Comparison of ENCODE assay signal across 38 mouse cellular contexts in genomic region chr19:4139446-4139845, GRCm38 (mm10). TPM values are rescaled to one million over a fixed set of nuclear protein-coding genes. Genes with fewer than 3 reads are reported as not detected.
DNase-seq lines count a peak whose midpoint lies in the region; ATAC-seq lines count a peak whose summit lies in the region.
"Had no signal": no experiment of that assay in that cellular context is flagged by ENCODE, and none has a peak within 500 bp of the region (broad histone marks: within the 10 kb centered on the region; RNA-seq: fewer than 3 reads in every experiment).

Gpr152 (plus strand) TSS chr19:4139787.

- no peak within 1 kb of the TSS for H3K4me2 ChIP-seq in heart, embryonic 12.5 days
- no peak within 1 kb of the TSS for H3K4me2 ChIP-seq in hindbrain, embryonic 12.5 days (replicated peaks)
- H3K4me2 ChIP-seq in hindbrain, embryonic 13.5 days, result no peak within 1 kb of the TSS
- no peak within 1 kb of the TSS for H3K4me2 ChIP-seq in kidney, embryonic 16.5 days (replicated peaks; ENCODE audit: low read depth, low read length)
- H3K4me2 ChIP-seq: embryonic facial prominence, embryonic 12.5 days; heart, embryonic 15.5 days; limb, embryonic 12.5 days; liver, embryonic 11.5 days; neural tube, embryonic 13.5 days had no signal

- no peak for ATAC-seq in heart, embryonic 12.5 days (ENCODE audit: insufficient number of reproducible peaks, low FRiP score)
- no peak for ATAC-seq in hindbrain, embryonic 12.5 days (ENCODE audit: low FRiP score)
- ATAC-seq in hindbrain, embryonic 13.5 days (ENCODE audit: low FRiP score), result no peak
- no peak for ATAC-seq in kidney, embryonic 16.5 days (ENCODE audit: low FRiP score, low TSS enrichment)
- ATAC-seq: forebrain, embryonic 16.5 days; inflammation-experienced regulatory T-cells, adult 6 months; lung, postnatal 0 days; Patski had no signal

- intact Hi-C loops in heart, postnatal 14 days (cut with DNase I), result no loop called here

- H3K4me1 ChIP-seq in heart, embryonic 12.5 days (replicated peaks), result no peaks in the 10 kb centered on the region
- no peaks in the 10 kb centered on the region for H3K4me1 ChIP-seq in hindbrain, embryonic 12.5 days
- peaks cover 4% of the 10 kb centered on the region for H3K4me1 ChIP-seq in hindbrain, embryonic 13.5 days (replicated peaks)
- H3K4me1 ChIP-seq in kidney, embryonic 16.5 days (ENCODE audit: insufficient read depth, low read length), result 0 out of 2 replicates have a peak, but pooled peaks cover 3% of the 10 kb centered on the region
- H3K4me1 ChIP-seq: embryonic facial prominence, embryonic 12.5 days; heart, embryonic 15.5 days; limb, embryonic 12.5 days had no signal

- H3K4me3 ChIP-seq in heart, embryonic 12.5 days, result no peak within 1 kb of the TSS
- no peak within 1 kb of the TSS for H3K4me3 ChIP-seq in hindbrain, embryonic 12.5 days
- H3K4me3 ChIP-seq in hindbrain, embryonic 13.5 days, result no peak within 1 kb of the TSS
- no peak within 1 kb of the TSS for H3K4me3 ChIP-seq in kidney, embryonic 16.5 days (ENCODE audit: low read length)
- H3K4me3 ChIP-seq: embryonic facial prominence, embryonic 12.5 days; gastrocnemius, adult 2 months; heart, adult 2 months; heart, embryonic 15.5 days; limb, embryonic 12.5 days; myocyte; neural tube, embryonic 13.5 days had no signal

- H3K36me3 ChIP-seq in heart, embryonic 12.5 days, result no peaks in the 10 kb centered on the region
- no peaks in the 10 kb centered on the region for H3K36me3 ChIP-seq in hindbrain, embryonic 12.5 days
- no peaks in the 10 kb centered on the region for H3K36me3 ChIP-seq in hindbrain, embryonic 13.5 days
- H3K36me3 ChIP-seq in kidney, embryonic 16.5 days (ENCODE audit: insufficient read depth, low read length), result no peaks in the 10 kb centered on the region
- H3K36me3 ChIP-seq: embryonic facial prominence, embryonic 12.5 days; heart, embryonic 15.5 days; limb, embryonic 12.5 days; neural tube, embryonic 13.5 days had no signal

- WGBS in heart, embryonic 12.5 days, result 58% methylated on average over 2 of the region's 2 CpGs
- 75% methylated on average over 2 of the region's 2 CpGs for WGBS in hindbrain, embryonic 12.5 days
- 70% methylated on average over 2 of the region's 2 CpGs for WGBS in hindbrain, embryonic 13.5 days
- 86% methylated on average over 2 of the region's 2 CpGs for WGBS in kidney, embryonic 16.5 days

- peaks cover 8% of the 10 kb centered on the region for H3K27me3 ChIP-seq in heart, embryonic 12.5 days (replicated peaks)
- no peaks in the 10 kb centered on the region for H3K27me3 ChIP-seq in hindbrain, embryonic 12.5 days
- H3K27me3 ChIP-seq in hindbrain, embryonic 13.5 days, result no peaks in the 10 kb centered on the region
- no peaks in the 10 kb centered on the region for H3K27me3 ChIP-seq in kidney, embryonic 16.5 days (ENCODE audit: insufficient read depth, low read length)
- H3K27me3 ChIP-seq: embryonic facial prominence, embryonic 12.5 days; limb, embryonic 12.5 days; neural tube, embryonic 13.5 days; Patski had no signal

- DNase-seq in heart, postnatal 14 days, result no peak
- DNase-seq in retina, adult 2 months (ENCODE audit: low read depth, low spot score), result peak; percentile 92
- no peak for DNase-seq in retina, embryonic 14.5 days (ENCODE audit: low spot score)
- DNase-seq in retina, postnatal 1 day, result peak; percentile 71
- DNase-seq: adrenal gland, postnatal 14 days; cerebellum, adult 11 months; cerebellum, adult 9-10 months; cerebellum, postnatal 36 days; gastrocnemius, adult 2 months; heart, adult 2 months; kidney, adult 18-20 months; lung, adult 18-20 months; lung, postnatal 4 days; right cerebral cortex, adult 18-20 months; spleen, adult 18-20 months; thymus, adult 2 months; thymus, postnatal 36 days had no signal

- no peak within 1 kb of the TSS for H3K27ac ChIP-seq in heart, embryonic 12.5 days (ENCODE audit: poor library complexity, severe bottlenecking)
- H3K27ac ChIP-seq in hindbrain, embryonic 12.5 days, result no peak within 1 kb of the TSS
- no peak within 1 kb of the TSS for H3K27ac ChIP-seq in hindbrain, embryonic 13.5 days
- no peak within 1 kb of the TSS for H3K27ac ChIP-seq in kidney, embryonic 16.5 days (ENCODE audit: low read length)
- H3K27ac ChIP-seq: embryonic facial prominence, embryonic 12.5 days; gastrocnemius, adult 2 months; heart, adult 2 months; heart, embryonic 15.5 days; limb, embryonic 12.5 days; neural tube, embryonic 13.5 days had no signal

- no peaks in the 10 kb centered on the region for H3K9me3 ChIP-seq in heart, embryonic 12.5 days (replicated peaks)
- H3K9me3 ChIP-seq in hindbrain, embryonic 12.5 days (replicated peaks), result no peaks in the 10 kb centered on the region
- no peaks in the 10 kb centered on the region for H3K9me3 ChIP-seq in hindbrain, embryonic 13.5 days
- H3K9me3 ChIP-seq in kidney, embryonic 16.5 days (ENCODE audit: low read length), result no peaks in the 10 kb centered on the region
- H3K9me3 ChIP-seq: embryonic facial prominence, embryonic 12.5 days; heart, embryonic 15.5 days; limb, embryonic 12.5 days; neural tube, embryonic 13.5 days had no signal

- 0 out of 2 replicates have a peak within 1 kb of the TSS, but pooled peaks have one; percentile 18 for H3K9ac ChIP-seq in heart, embryonic 12.5 days
- H3K9ac ChIP-seq in hindbrain, embryonic 12.5 days, result 0 out of 2 replicates have a peak within 1 kb of the TSS, but pooled peaks have one; percentile 8
- H3K9ac ChIP-seq in hindbrain, embryonic 13.5 days, result no peak within 1 kb of the TSS
- no peak within 1 kb of the TSS for H3K9ac ChIP-seq in kidney, embryonic 16.5 days (replicated peaks; ENCODE audit: low read length)
- H3K9ac ChIP-seq: embryonic facial prominence, embryonic 12.5 days; heart, embryonic 15.5 days; limb, embryonic 12.5 days; neural tube, embryonic 13.5 days had no signal

RNA-seq across cellular contexts. Expression of gene Gpr152, which starts in this region (rescaled TPM):
- not detected in 2 replicates for polyA plus RNA-seq in heart, embryonic 12.5 days (2016; fragmentation: Nextera tagmentation; extraction: Ambion mirVana)
- total RNA-seq in heart, postnatal 14 days (2021), result not detected
- 0.05 TPM in 1 of 2 replicates, not detected in the other for polyA plus RNA-seq in hindbrain, embryonic 12.5 days (2016; fragmentation: Nextera tagmentation; extraction: Ambion mirVana)
- polyA plus RNA-seq in hindbrain, embryonic 13.5 days (2015; fragmentation: Nextera tagmentation; extraction: Ambion mirVana), result not detected in 2 replicates
- not detected in 2 replicates for polyA plus RNA-seq in kidney, embryonic 16.5 days (2015; fragmentation: Nextera tagmentation; extraction: Ambion mirVana)
- total RNA-seq: adrenal gland, postnatal 14 days; gastrocnemius, adult 2 months; gastrocnemius, postnatal 4 days; hematopoietic stem cell, adult 5-6 weeks; left cerebral cortex, postnatal 14 days; megakaryocyte-erythroid progenitor cell, adult 5-6 weeks; MEL had no signal
- polyA plus RNA-seq: embryonic facial prominence, embryonic 12.5 days; forebrain, embryonic 16.5 days; heart, embryonic 15.5 days; large intestine, adult 2 months; limb, embryonic 12.5 days; liver, embryonic 11.5 days; lung, postnatal 0 days; midbrain, postnatal 0 days; myocyte; neural tube, embryonic 13.5 days; Patski had no signal

Comparison
In these comparisons a context has a peak if more than half of its experiments do, and no peak if none do; other contexts are left out.
1. H3K9ac ChIP-seq: peak in heart, embryonic 12.5 days (single experiment) and hindbrain, embryonic 12.5 days (single experiment); none in hindbrain, embryonic 13.5 days (single experiment) and kidney, embryonic 16.5 days (single experiment).
2. DNase-seq: peak in retina, adult 2 months (single experiment) and retina, postnatal 1 day (single experiment); none in heart, postnatal 14 days (0 of 2) and retina, embryonic 14.5 days (single experiment).